Mouse (Mus musculus) megakaryocyte-erythroid progenitor cell, adult 5 weeks (primary cell): ENCODE data around the gene Olfr1410. TPM values are rescaled to one million over a fixed set of nuclear protein-coding genes. Genes with fewer than 3 reads are reported as not detected.

Source experiments
- polyA plus RNA-seq: library from polyadenylated mRNA; stranded (reverse); fragments of >175 nt; gene quantifications from 2 replicates; pipeline ENCODE4 v1.2.3, GENCODE M21; 2012

The Olfr1410 gene
- polyA plus RNA-seq = not detected in 2 replicates

DNA sequence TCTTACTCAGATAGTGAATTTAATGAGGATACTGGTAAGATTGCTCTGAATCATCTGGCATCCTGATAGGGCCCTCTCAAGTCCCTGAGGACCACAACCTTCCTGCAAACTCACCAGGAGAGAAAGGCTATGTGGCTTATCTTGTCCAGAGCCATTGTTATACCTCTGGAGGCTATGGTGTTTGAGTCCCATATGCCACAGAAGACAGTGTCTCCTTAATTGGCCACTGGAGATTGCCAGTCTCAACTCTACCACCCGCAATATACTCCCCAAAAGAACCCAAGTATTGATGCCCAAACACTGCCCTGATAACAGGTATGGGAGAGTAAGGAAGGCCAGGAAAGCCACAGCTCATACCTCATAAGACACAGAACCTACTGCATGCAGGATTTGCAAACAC, at the start of gene Olfr1410:
Gene Olfr1410, plus strand, starts transcription at position 301 of the 400 bp plus-strand sequence.

DNA sequence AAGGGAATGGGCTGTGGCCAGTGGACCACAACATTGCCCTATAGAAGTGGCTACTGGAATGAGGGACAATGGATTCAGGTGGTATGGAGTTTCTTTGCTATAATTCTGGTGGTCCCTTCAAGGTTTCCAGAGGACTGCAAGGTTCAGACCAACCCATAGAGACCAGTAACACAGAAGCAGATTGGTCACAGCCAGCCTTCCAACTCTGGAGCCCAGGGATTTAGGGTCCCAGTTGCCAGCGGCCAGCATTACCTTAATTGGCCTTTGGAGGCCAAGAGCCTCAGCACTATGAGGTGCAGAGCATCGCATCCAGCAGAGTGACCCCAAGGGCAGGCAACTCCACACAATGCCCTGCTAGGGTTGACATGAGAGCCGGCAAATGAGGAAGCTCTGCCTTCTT, 34.6 kb upstream of the Olfr1410 start, which contains the start of gene Olfr1413:
Gene Olfr1413, plus strand, starts transcription at position 301 of the 400 bp plus-strand sequence.

DNA sequence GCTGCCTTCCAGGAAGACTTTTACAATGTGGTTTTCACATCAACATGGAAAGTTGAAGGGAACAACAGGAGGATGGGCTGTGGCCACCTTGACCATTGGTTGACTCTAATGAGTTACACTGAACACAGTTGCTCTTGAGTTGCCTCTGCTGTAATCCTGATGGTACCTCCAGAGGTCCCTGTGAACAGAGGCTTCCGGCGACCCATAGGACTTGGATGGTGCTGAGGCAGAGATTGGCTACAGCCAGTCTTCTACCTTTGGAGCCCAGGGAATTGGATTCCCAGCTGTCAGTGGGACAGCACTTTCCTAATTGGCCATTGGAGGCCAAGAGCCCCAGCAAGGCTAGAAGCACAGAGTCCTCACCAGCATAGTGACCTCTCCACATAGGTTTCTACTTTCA, 20.1 kb upstream of the Olfr1410 start, which contains the start of gene Olfr1412:
Gene Olfr1412, plus strand, starts transcription at position 301 of the 400 bp plus-strand sequence.

DNA sequence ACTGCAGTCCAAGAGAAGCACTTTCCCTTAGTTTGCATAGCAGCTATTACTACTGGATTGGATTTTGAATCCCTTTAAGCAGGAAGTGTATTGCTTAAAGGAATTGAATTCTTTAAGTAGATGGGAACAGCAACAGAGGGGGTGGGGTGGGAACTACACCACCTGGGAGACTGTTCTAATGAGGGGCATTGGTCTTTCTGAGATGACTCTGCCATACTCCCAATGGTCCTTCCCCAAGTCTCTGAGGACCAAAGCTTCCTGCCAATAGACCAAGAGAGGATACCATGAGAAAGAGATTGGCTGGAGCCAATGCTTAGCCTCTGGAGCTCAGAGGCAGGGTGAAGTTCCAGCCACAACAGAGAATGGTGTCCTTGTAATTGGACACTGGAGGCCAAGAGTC, 11.5 kb upstream of the Olfr1410 start, which contains the start of gene Olfr1411:
Gene Olfr1411, plus strand, starts transcription at position 301 of the 400 bp plus-strand sequence.

DNA sequence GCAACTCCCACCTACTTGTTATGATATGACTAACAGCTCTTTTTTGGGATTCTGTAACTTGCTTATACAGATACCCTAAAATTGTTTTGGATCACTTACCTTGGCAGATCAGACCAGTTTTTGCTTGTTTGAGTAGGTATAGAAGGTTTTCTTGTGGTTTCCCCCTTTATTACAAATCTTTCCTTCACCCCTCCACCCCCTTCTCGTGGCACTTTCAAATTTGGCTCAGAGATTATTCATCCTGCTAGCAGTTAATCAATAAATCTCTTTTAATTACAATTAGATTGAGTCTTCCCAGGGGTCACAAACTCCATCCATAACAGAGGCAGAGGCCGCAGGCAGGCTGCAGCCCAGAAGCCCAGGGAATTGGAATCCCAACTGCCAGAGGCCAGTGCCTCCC, 11.9 kb downstream of the Olfr1410 start, which contains the start of gene Olfr12:
Gene Olfr12, plus strand, starts transcription at position 301 of the 400 bp plus-strand sequence.

DNA sequence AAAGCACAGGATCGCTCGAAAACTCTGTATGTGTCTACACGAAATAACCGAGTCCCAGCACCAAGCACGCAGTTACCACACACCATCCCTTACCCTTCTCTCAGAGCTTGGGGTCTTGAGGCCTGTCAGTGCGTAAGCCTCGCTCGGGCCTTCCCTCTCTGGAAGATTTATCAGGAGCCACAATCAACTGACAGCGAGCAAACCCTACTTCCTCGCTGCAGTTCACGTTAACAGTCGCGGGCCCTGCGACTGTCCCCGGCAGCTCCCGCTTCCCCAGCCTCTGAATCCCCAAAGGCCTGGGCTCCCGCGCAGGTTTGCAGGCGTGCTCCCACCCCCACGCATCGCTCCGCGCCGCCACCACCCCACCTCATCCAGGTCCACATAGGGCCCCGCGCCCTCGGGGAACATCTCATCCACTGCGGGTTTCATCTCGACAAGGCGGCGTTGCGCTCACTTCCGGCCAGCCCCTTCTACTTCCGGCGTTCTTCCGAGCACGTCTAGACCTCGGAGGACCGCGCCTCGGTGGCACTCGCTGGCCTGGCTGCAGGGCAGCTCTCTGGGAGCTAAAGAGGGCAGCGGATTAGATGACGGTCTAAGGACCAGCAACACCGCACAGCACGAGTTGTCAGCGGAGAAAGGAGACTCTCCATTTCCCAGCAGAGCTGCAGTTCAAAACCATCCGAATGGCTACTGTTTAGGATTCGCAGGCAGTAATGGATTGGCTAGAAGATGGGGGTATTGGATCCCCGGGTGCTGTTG, 36.1 kb downstream of the Olfr1410 start, which contains the start of gene Cops9:
Gene Cops9, minus strand, starts transcription at position 472 of the 759 bp plus-strand sequence.

DNA sequence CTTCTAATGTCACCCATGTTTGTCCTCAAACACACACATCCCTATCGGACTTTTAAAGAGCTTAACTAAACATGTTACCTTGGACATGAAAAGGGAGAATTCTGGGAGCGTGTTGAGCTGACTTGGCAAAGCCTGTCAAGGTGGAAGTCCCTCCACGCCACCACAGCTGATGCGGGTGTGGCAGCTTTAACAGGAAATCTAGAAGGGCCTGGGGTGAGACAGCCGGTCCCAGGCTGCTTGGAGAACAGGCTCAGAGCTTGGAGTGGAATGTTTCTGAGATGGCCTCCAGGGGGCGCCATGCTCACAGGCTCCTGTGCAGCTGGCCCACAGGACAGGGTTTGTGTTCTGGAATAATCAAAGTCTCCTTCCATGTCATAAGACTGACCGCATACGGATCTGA, 43.1 kb downstream of the Olfr1410 start, which contains the start of gene Otos:
Gene Otos, minus strand, starts transcription at position 169 of the 400 bp plus-strand sequence.

Other genes starting within 250 kb of the Olfr1410 start
- 41.4 and 48.4 TPM in 2 replicates for gene Ndufa10, start 131.9 kb upstream of the Olfr1410 start, polyA plus RNA-seq
- gene Olfr1416, start 120.7 kb upstream of the Olfr1410 start, polyA plus RNA-seq = not detected in 2 replicates
- gene Olfr1415, start 109.7 kb upstream of the Olfr1410 start, polyA plus RNA-seq = 0.15 TPM in 1 of 2 replicates, not detected in the other
- gene Olfr1414, start 87.1 kb upstream of the Olfr1410 start, polyA plus RNA-seq = not detected in 2 replicates
- gene Olfr1413, start 34.5 kb upstream of the Olfr1410 start, polyA plus RNA-seq = not detected in 2 replicates
- not detected in 2 replicates for gene Olfr1412, start 20.0 kb upstream of the Olfr1410 start, polyA plus RNA-seq
- gene Olfr1411, start 11.4 kb upstream of the Olfr1410 start, polyA plus RNA-seq = 0.15 TPM in 1 of 2 replicates, not detected in the other
- gene Olfr12, start 12.0 kb downstream of the Olfr1410 start, polyA plus RNA-seq = not detected in 2 replicates
- gene Cops9, start 36.2 kb downstream of the Olfr1410 start, polyA plus RNA-seq = 89.2 and 91.9 TPM in 2 replicates
- gene Otos, start 43.1 kb downstream of the Olfr1410 start, polyA plus RNA-seq = 1.6 and 3.6 TPM in 2 replicates
- 72.2 and 135 TPM in 2 replicates for gene Gpc1, start 225.9 kb downstream of the Olfr1410 start, polyA plus RNA-seq